Mouse (Mus musculus) MEL (cell line): ENCODE measurements around the gene Erg. TPM values are rescaled to one million over a fixed set of nuclear protein-coding genes. Genes with fewer than 3 reads are reported as not detected.

Experiments
- DNase-seq: peaks from one replicate; pipeline ENCODE4 v3.0.0; 2011; ENCODE audit warnings: low read depth, low spot score
- H3K27ac ChIP-seq: 2 replicates; pipeline ENCODE4 v1.5.1; 2012; ENCODE audit warnings: low read depth, mild to moderate bottlenecking, control low read depth, low read length, moderate library complexity; ENCODE audit not compliant: control insufficient read depth
- H3K27me3 ChIP-seq, 2 experiments: fragments of 150-350 bp in 1 of 2; sonication (generic) in 1 of 2; 2 replicates each; pipeline ENCODE4 v1.6.1; 2012; ENCODE audit warnings: low read length in 2 of 2, mild to moderate bottlenecking in 2 of 2, improper control_type of control experiment in 1 of 2, moderate library complexity in 1 of 2; ENCODE audit not compliant: insufficient read depth in 2 of 2, control insufficient read depth in 1 of 2
- H3K36me3 ChIP-seq, 2 experiments: 2 replicates each; pipeline ENCODE4 v1.6.1; 2012 to 2014; ENCODE audit warnings: low read length in 2 of 2, improper control_type of control experiment in 1 of 2, inconsistent platforms in 1 of 2, mild to moderate bottlenecking in 1 of 2; ENCODE audit not compliant: insufficient read depth in 2 of 2, control insufficient read depth in 1 of 2
- H3K4me1 ChIP-seq, 2 experiments: fragments of 150-350 bp in 1 of 2; sonication (generic) in 1 of 2; 2 replicates each; pipeline ENCODE4 v1.6.1; 2012; ENCODE audit warnings: low read length in 2 of 2, improper control_type of control experiment in 1 of 2, mild to moderate bottlenecking in 1 of 2; ENCODE audit not compliant: insufficient read depth in 2 of 2, control insufficient read depth in 1 of 2
- H3K4me3 ChIP-seq, 2 experiments: fragments of 150-350 bp in 1 of 2; sonication (generic) in 1 of 2; 2 replicates each; pipeline ENCODE4 v1.5.1; 2012; ENCODE audit warnings: low read depth in 2 of 2, low read length in 2 of 2, mild to moderate bottlenecking in 2 of 2, moderate library complexity in 2 of 2, control low read depth in 1 of 2, improper control_type of control experiment in 1 of 2; ENCODE audit not compliant: control insufficient read depth in 1 of 2, insufficient read depth in 1 of 2
- H3K79me2 ChIP-seq: 2 replicates; pipeline ENCODE4 v1.6.1; 2012; ENCODE audit warnings: mild to moderate bottlenecking, low read length, moderate library complexity; ENCODE audit not compliant: control insufficient read depth, poor library complexity, insufficient read depth
- H3K9ac ChIP-seq: 2 replicates; pipeline ENCODE4 v1.6.1; 2012; ENCODE audit warnings: low read depth, mild to moderate bottlenecking, control low read depth, low read length, moderate library complexity; ENCODE audit not compliant: control insufficient read depth, poor library complexity, severe bottlenecking
- H3K9me3 ChIP-seq: fragments of 150-350 bp; sonication (generic); replicated peaks from 2 replicates; pipeline ENCODE4 v1.6.1; 2012; ENCODE audit warnings: mild to moderate bottlenecking, low read length, improper control_type of control experiment, moderate library complexity; ENCODE audit not compliant: insufficient read depth
- CHD1 ChIP-seq: IDR thresholded peaks from 2 replicates; pipeline ENCODE4 v1.6.1; 2012; ENCODE audit warnings: low read depth, mild to moderate bottlenecking, inconsistent platforms, low read length, improper control_type of control experiment
- CHD2 ChIP-seq: IDR thresholded peaks from 2 replicates; pipeline ENCODE4 v1.6.1; 2011; ENCODE audit warnings: low read length, improper control_type of control experiment
- CTCF ChIP-seq, 3 experiments: IDR thresholded peaks in 2 of 3; conservative IDR thresholded peaks in 1 of 3; 2 replicates each; pipeline ENCODE4 v1.5.1; 2011 to 2012; ENCODE audit warnings: low read length in 3 of 3, low read depth in 2 of 3, mild to moderate bottlenecking in 2 of 3, improper control_type of control experiment in 1 of 3, inconsistent platforms in 1 of 3, mixed read lengths in 1 of 3, moderate library complexity in 1 of 3; ENCODE audit not compliant: control insufficient read depth in 1 of 3, insufficient read depth in 1 of 3, poor library complexity in 1 of 3, severe bottlenecking in 1 of 3
- E2F4 ChIP-seq: IDR thresholded peaks from 2 replicates; pipeline ENCODE4 v1.6.1; 2011; ENCODE audit warnings: low read depth, low read length, improper control_type of control experiment, borderline replicate concordance
- ELF1 ChIP-seq: IDR thresholded peaks from 2 replicates; pipeline ENCODE4 v1.6.1; 2014; ENCODE audit warnings: low read depth, mild to moderate bottlenecking, inconsistent platforms, low read length, improper control_type of control experiment, moderate library complexity
- EP300 ChIP-seq, 2 experiments: IDR thresholded peaks; 2 replicates each; pipeline ENCODE4 v1.6.1; 2011; ENCODE audit warnings: improper control_type of control experiment in 2 of 2, low read length in 2 of 2, low read depth in 1 of 2, mild to moderate bottlenecking in 1 of 2
- GABPA ChIP-seq: IDR thresholded peaks from 2 replicates; pipeline ENCODE4 v1.6.1; 2012; ENCODE audit warnings: low read depth, mild to moderate bottlenecking, inconsistent platforms, low read length, improper control_type of control experiment, moderate library complexity
- GATA1 ChIP-seq: IDR thresholded peaks from 2 replicates; pipeline ENCODE4 v1.6.1; 2011; ENCODE audit warnings: low read depth, low read length, improper control_type of control experiment
- JUND ChIP-seq: IDR thresholded peaks from 2 replicates; pipeline ENCODE4 v1.6.1; 2011; ENCODE audit warnings: low read depth, mild to moderate bottlenecking, improper control_type of control experiment, low read length
- KAT2A ChIP-seq: conservative IDR thresholded peaks from 2 replicates; pipeline ENCODE4 v1.6.1; 2012; ENCODE audit warnings: low read depth, low read length, improper control_type of control experiment, inconsistent platforms
- MAFK ChIP-seq: IDR thresholded peaks from 2 replicates; pipeline ENCODE4 v1.6.1; 2011; ENCODE audit warnings: low read depth, mild to moderate bottlenecking, low read length, improper control_type of control experiment, borderline replicate concordance
- MAX ChIP-seq: IDR thresholded peaks from 2 replicates; pipeline ENCODE4 v1.6.1; 2011; ENCODE audit warnings: low read length, improper control_type of control experiment
- MAZ ChIP-seq: IDR thresholded peaks from 2 replicates; pipeline ENCODE4 v1.6.1; 2012; ENCODE audit warnings: low read depth, mild to moderate bottlenecking, inconsistent platforms, low read length, improper control_type of control experiment
- MEF2A ChIP-seq: IDR thresholded peaks from 2 replicates; pipeline ENCODE4 v1.6.1; 2014; ENCODE audit warnings: low read depth, mild to moderate bottlenecking, inconsistent platforms, low read length, improper control_type of control experiment; ENCODE audit not compliant: poor library complexity, insufficient replicate concordance, severe bottlenecking; ENCODE audit errors: extremely low read depth
- MXI1 ChIP-seq: IDR thresholded peaks from 2 replicates; pipeline ENCODE4 v1.6.1; 2011; ENCODE audit warnings: mild to moderate bottlenecking, low read depth, low read length, improper control_type of control experiment
- MYC ChIP-seq: IDR thresholded peaks from 2 replicates; pipeline ENCODE4 v1.6.1; 2011; ENCODE audit warnings: low read depth, mild to moderate bottlenecking, low read length, improper control_type of control experiment, moderate library complexity
- NELFE ChIP-seq: IDR thresholded peaks from 2 replicates; pipeline ENCODE4 v1.6.1; 2011; ENCODE audit warnings: low read depth, low read length, improper control_type of control experiment
- NRF1 ChIP-seq: IDR thresholded peaks from 2 replicates; pipeline ENCODE4 v1.6.1; 2014; ENCODE audit warnings: low read depth, mild to moderate bottlenecking, inconsistent platforms, low read length, improper control_type of control experiment, moderate library complexity; ENCODE audit not compliant: poor library complexity, insufficient read depth, severe bottlenecking
- POLR2A ChIP-seq, 2 experiments: IDR thresholded peaks; 2 replicates each; pipeline ENCODE4 v1.6.1; 2011 to 2012; ENCODE audit warnings: low read length in 2 of 2, mild to moderate bottlenecking in 2 of 2, control low read depth in 1 of 2, improper control_type of control experiment in 1 of 2, low read depth in 1 of 2, moderate library complexity in 1 of 2; ENCODE audit not compliant: control insufficient read depth in 1 of 2, insufficient read depth in 1 of 2, poor library complexity in 1 of 2
- RAD21 ChIP-seq: IDR thresholded peaks from 2 replicates; pipeline ENCODE4 v1.6.1; 2011; ENCODE audit warnings: mild to moderate bottlenecking, low read depth, low read length, improper control_type of control experiment
- RCOR1 ChIP-seq: IDR thresholded peaks from 2 replicates; pipeline ENCODE4 v1.6.1; 2012; ENCODE audit warnings: low read depth, mild to moderate bottlenecking, inconsistent platforms, low read length, improper control_type of control experiment
- SIN3A ChIP-seq: IDR thresholded peaks from 2 replicates; pipeline ENCODE4 v1.6.1; 2012; ENCODE audit warnings: low read length, improper control_type of control experiment, inconsistent platforms
- SMC3 ChIP-seq: IDR thresholded peaks from 2 replicates; pipeline ENCODE4 v1.6.1; 2011; ENCODE audit warnings: low read depth, low read length, improper control_type of control experiment
- TAL1 ChIP-seq: IDR thresholded peaks from 2 replicates; pipeline ENCODE4 v1.6.1; 2012; ENCODE audit warnings: mild to moderate bottlenecking, inconsistent platforms, low read length, moderate library complexity, mixed read lengths
- TCF12 ChIP-seq: IDR thresholded peaks from 2 replicates; pipeline ENCODE4 v1.6.1; 2014; ENCODE audit warnings: low read depth, mild to moderate bottlenecking, inconsistent platforms, low read length, improper control_type of control experiment, moderate library complexity
- UBTF ChIP-seq: IDR thresholded peaks from 2 replicates; pipeline ENCODE4 v1.6.1; 2012; ENCODE audit warnings: low read depth, mild to moderate bottlenecking, inconsistent platforms, low read length, improper control_type of control experiment, moderate library complexity, borderline replicate concordance; ENCODE audit not compliant: insufficient read depth
- ZKSCAN1 ChIP-seq: IDR thresholded peaks from 2 replicates; pipeline ENCODE4 v1.6.1; 2012; ENCODE audit warnings: low read depth, mild to moderate bottlenecking, inconsistent platforms, low read length, improper control_type of control experiment, moderate library complexity
- polyA plus RNA-seq, 2 experiments: library from polyadenylated mRNA; stranded (reverse) in 1 of 2; unstranded in 1 of 2; fragments of >175 nt in 1 of 2; fragments of >200 nt in 1 of 2; gene quantifications; 2 replicates each; pipeline versions ENCODE4 v1.2.1 to v1.2.4; 2012; ENCODE audit warnings: low replicate concordance in 2 of 2, low read depth in 1 of 2; ENCODE audit not compliant: insufficient read length in 2 of 2, insufficient read depth in 1 of 2, missing spikeins in 1 of 2
- total RNA-seq: library from RNA; depleted of rRNA; stranded (reverse); fragments of 300-350 nt; gene quantifications from 2 replicates; pipeline ENCODE4 v1.2.3, GENCODE M21; 2012

Erg gene
- total and polyA plus RNA-seq, 3 experiments = 0.11 to 0.27 TPM; not detected in 1

DNA sequence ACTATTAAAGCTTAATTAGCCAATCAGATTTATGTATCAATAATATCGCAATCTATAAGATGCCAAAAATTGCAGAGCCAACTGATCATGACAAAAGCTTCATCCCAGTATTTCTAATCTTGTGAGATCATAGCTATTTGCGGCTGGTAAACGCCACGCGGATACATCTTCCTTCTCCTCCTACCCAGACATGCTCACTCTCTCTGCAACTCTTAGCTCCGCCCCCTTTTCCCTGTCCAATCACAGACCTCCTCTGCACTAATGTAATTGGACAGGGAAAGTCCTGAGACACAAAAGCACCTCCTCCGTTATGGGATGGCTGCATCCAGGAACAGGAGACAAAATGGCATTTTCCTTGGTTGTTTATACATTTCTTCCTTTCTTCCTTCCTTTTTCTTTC, 22.2 kb upstream of the Erg start:
- Histone ChIP-seq H3K9me3 (no peaks in the 10 kb centered on the region), H3K4me1 (no peaks in the 10 kb centered on the region), H3K4me3 (peak overlapping the region; percentile 13 to 36; a peak in 3 of 4 replicates), H3K36me3 (no peaks in the 10 kb centered on the region), H3K9ac (peak overlapping the region; percentile 47), H3K27me3 (no peaks in the 10 kb centered on the region; a peak in 1 of 4 replicates), H3K27ac (no peak overlapping the region), H3K79me2 (no peaks in the 10 kb centered on the region)
- DNase-seq = peak; percentile 73
- TF ChIP-seq NELFE = peak; percentile 41; the same call in 1 of the 2 replicates
- no peak for TF ChIP-seq GABPA
- TF ChIP-seq MYC = no peak
- TF ChIP-seq POLR2A (IDR thresholded peaks at IDR 0.05; ENCODE audit: control insufficient read depth in 1 of 2, insufficient read depth in 1 of 2, low read depth in 1 of 2, low read length in 2 of 2, poor library complexity in 1 of 2) = peak in 1 of 2 experiments; percentile 52; a peak in 2 of 4 replicates

DNA sequence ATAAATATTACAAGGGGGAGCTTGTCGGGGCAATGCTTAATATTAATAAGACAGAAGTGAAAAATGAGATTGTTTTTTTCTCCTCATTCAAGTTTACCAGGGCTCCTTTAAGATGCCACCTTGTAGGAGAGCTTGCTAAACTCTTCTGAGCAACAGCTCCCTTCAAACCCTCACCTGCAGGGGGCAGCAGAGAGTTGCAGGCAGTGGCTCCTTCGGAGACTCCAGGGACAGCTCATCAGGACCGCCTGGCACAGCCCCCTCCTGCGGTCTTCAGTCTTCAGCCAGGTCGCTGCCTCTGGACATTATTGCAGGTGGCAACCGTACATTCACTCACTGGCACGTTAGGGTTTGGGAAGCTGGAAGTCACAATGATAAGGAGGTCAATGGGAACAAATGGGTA, 18.9 kb upstream of the Erg start:
- no peaks in the 10 kb centered on the region for H3K9me3 ChIP-seq
- DNase-seq = peak; percentile 42

DNA sequence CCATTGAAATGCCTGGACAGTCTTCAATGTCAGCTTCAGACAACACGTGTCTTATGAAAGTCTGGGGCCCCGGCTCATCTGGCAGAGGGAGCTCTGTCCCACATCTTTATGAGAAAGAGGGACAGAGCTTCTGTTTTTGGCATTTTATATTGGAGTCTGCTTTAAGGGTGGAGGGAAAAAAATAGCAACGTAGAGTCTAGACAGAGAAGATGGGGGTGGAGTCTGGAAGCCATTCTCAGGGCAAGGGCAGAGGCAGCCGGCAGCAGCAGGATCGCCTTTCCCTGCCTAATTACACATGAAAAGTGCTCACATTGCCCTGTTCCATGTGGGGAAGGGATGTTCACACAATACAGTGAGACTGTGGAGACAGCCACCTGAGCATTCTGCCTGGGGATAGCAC, 16.1 kb upstream of the Erg start:
- H3K9ac ChIP-seq = no peak overlapping the region
- no peaks in the 10 kb centered on the region for H3K9me3 ChIP-seq
- no peaks in the 10 kb centered on the region for H3K36me3 ChIP-seq
- H3K79me2 ChIP-seq = no peaks in the 10 kb centered on the region
- TF ChIP-seq MXI1 = no peak
- no peak for TF ChIP-seq NRF1
- no peak for TF ChIP-seq NELFE
- TF ChIP-seq MAZ = no peak
- TF ChIP-seq MEF2A = no peak
- TF ChIP-seq CHD1 = no peak
- TF ChIP-seq MYC = no peak
- no peak for TF ChIP-seq TAL1
- TF ChIP-seq GATA1 = no peak
- no peak for TF ChIP-seq KAT2A
- no peak overlapping the region for H3K27ac ChIP-seq
- no peak for DNase-seq
- H3K4me1 ChIP-seq = no peaks in the 10 kb centered on the region
- no peak overlapping the region for H3K4me3 ChIP-seq
- no peaks in the 10 kb centered on the region; a peak in 1 of 4 replicates for H3K27me3 ChIP-seq

More for the DNA sequence above, 18.9 kb upstream of the Erg start:
- H3K27ac ChIP-seq = no peak overlapping the region
- H3K27me3 ChIP-seq = no peaks in the 10 kb centered on the region; a peak in 1 of 4 replicates
- no peaks in the 10 kb centered on the region for H3K79me2 ChIP-seq
- H3K9ac ChIP-seq = no peak overlapping the region
- TF ChIP-seq RAD21 (peak; percentile 41), RCOR1 (no peak), JUND (no peak), EP300 (IDR thresholded peaks at IDR 0.05; ENCODE audit: low read depth in 1 of 2, low read length in 2 of 2) (no peak), KAT2A (no peak), MAFK (no peak), CTCF (IDR thresholded peaks at IDR 0.05 in 2 of 3, conservative IDR thresholded peaks at IDR 0.05 in 1 of 3; ENCODE audit: control insufficient read depth in 1 of 3, insufficient read depth in 1 of 3, low read depth in 2 of 3, low read length in 3 of 3, poor library complexity in 1 of 3, severe bottlenecking in 1 of 3) (peak; percentile 63 to 84 (median 73)), TAL1 (no peak), MAX (no peak), TCF12 (no peak), ELF1 (no peak), CHD2 (no peak), ZKSCAN1 (no peak), UBTF (no peak), SIN3A (no peak), SMC3 (peak; percentile 47), POLR2A (IDR thresholded peaks at IDR 0.05; ENCODE audit: control insufficient read depth in 1 of 2, insufficient read depth in 1 of 2, low read depth in 1 of 2, low read length in 2 of 2, poor library complexity in 1 of 2) (no peak), CHD1 (no peak), E2F4 (no peak), GABPA (no peak)
- H3K4me1 ChIP-seq = no peaks in the 10 kb centered on the region
- H3K4me3 ChIP-seq = no peak overlapping the region
- no peaks in the 10 kb centered on the region for H3K36me3 ChIP-seq
